Mouse (Mus musculus) monocyte, adult 5-6 weeks (primary cell): ENCODE measurements around the gene Mtg2. TPM values are rescaled to one million over a fixed set of nuclear protein-coding genes. Genes with fewer than 3 reads are reported as not detected.

Experiments used
- ATAC-seq: fragments of 153-309, 156-312 bp; replicated peaks from 2 replicates; pipeline ENCODE4 v1.8.0; 2017; ENCODE audit warnings: mild to moderate bottlenecking; ENCODE audit not compliant: low TSS enrichment, insufficient number of reproducible peaks, severe bottlenecking, poor library complexity, low FRiP score
- total RNA-seq: library from RNA; stranded (forward); fragments of 200-1000, 200-491, 200-594 nt; gene quantifications from 3 replicates; pipeline ENCODE4 v1.2.3, GENCODE M21; 2017

Gene Mtg2
- 13.7 to 21.6 TPM (median 15.9 TPM) in 3 replicates for total RNA-seq

- peak; percentile 75 for ATAC-seq
These were observed at the start of gene Mtg2 for GRCm38 (mm10) chr2:180070481-180071453. Gene Mtg2, plus strand, starts transcription at chr2:180070588.

- ATAC-seq, result no peak
These were observed 49.5 kb upstream of the Mtg2 start for GRCm38 (mm10) chr2:180020919-180021318.

GRCm38 (mm10) chr2:180022751-180023150 is 47.6 kb upstream of the Mtg2 start:
- no peak for ATAC-seq

- peak; percentile 74 for ATAC-seq
These were observed 45.8 kb upstream of the Mtg2 start, which contains the start of gene Lsm14b for GRCm38 (mm10) chr2:180024401-180025098. Gene Lsm14b, plus strand, starts transcription at chr2:180024987.

- ATAC-seq, result no peak
These were observed 45.1 kb upstream of the Mtg2 start for GRCm38 (mm10) chr2:180025135-180025860.

- ATAC-seq, result no peak
These were observed 44.6 kb upstream of the Mtg2 start for GRCm38 (mm10) chr2:180025861-180026200.

- no peak for ATAC-seq
These were observed 42.6 kb upstream of the Mtg2 start for GRCm38 (mm10) chr2:180027768-180028167.

- ATAC-seq, result no peak
These were observed 39.1 kb upstream of the Mtg2 start for GRCm38 (mm10) chr2:180031270-180031669.

GRCm38 (mm10) chr2:180032925-180033324 is 37.5 kb upstream of the Mtg2 start:
- no peak for ATAC-seq

- ATAC-seq, result no peak
These were observed 36.4 kb upstream of the Mtg2 start for GRCm38 (mm10) chr2:180033956-180034355.

- no peak for ATAC-seq
These were observed 35.6 kb upstream of the Mtg2 start for GRCm38 (mm10) chr2:180034753-180035152.

GRCm38 (mm10) chr2:180040406-180040805 is 30.0 kb upstream of the Mtg2 start:
- 0 out of 2 replicates have a peak, but pooled peaks have one; percentile 24 for ATAC-seq

- ATAC-seq, result no peak
These were observed 28.7 kb upstream of the Mtg2 start for GRCm38 (mm10) chr2:180041577-180042255.

GRCm38 (mm10) chr2:180042256-180042857 is 28.0 kb upstream of the Mtg2 start, which contains the start of the genes Psma7 and Ss18l1:
Gene Psma7, minus strand, starts transcription at chr2:180042433.
Gene Ss18l1, plus strand, starts transcription at chr2:180042509.
- ATAC-seq, result peak; percentile 60

GRCm38 (mm10) chr2:180042858-180043515 is 27.4 kb upstream of the Mtg2 start:
- ATAC-seq, result no peak

- peak; percentile 29; the same call in 1 of the 2 replicates for ATAC-seq
These were observed 25.1 kb upstream of the Mtg2 start for GRCm38 (mm10) chr2:180045283-180045682.

- no peak for ATAC-seq
These were observed 22.8 kb upstream of the Mtg2 start for GRCm38 (mm10) chr2:180047580-180047979.
